Mouse (Mus musculus): ENCODE results near the gene Pip4k2a.

Pip4k2a gene

GRCm38 (mm10) chr2:18982581-18982980 lies 15.3 kb downstream of the Pip4k2a start:
- DNase-seq (ENCODE audit: extremely low read depth, low read depth, low spot score) = no peak

- DNase-seq (ENCODE audit: extremely low read depth, low read depth, low spot score) = no peak
Measured at GRCm38 (mm10) chr2:18979675-18980074, 18.3 kb downstream of the Pip4k2a start.

- no peak for DNase-seq (ENCODE audit: extremely low read depth, low read depth, low spot score)
Measured at GRCm38 (mm10) chr2:18979046-18979445, 18.9 kb downstream of the Pip4k2a start.

- DNase-seq (ENCODE audit: extremely low read depth, low read depth, low spot score) = no peak
Measured at GRCm38 (mm10) chr2:18977201-18977805, 20.6 kb downstream of the Pip4k2a start.

GRCm38 (mm10) chr2:18976175-18976574 lies 21.8 kb downstream of the Pip4k2a start:
- DNase-seq (ENCODE audit: extremely low read depth, low read depth, low spot score) = no peak

GRCm38 (mm10) chr2:18974882-18975645 lies 22.9 kb downstream of the Pip4k2a start:
- no peak for DNase-seq (ENCODE audit: extremely low read depth, low read depth, low spot score)

- DNase-seq (ENCODE audit: extremely low read depth, low read depth, low spot score) = no peak
Measured at GRCm38 (mm10) chr2:18971564-18971963, 26.4 kb downstream of the Pip4k2a start.

GRCm38 (mm10) chr2:18970461-18970860 lies 27.5 kb downstream of the Pip4k2a start:
- DNase-seq (ENCODE audit: extremely low read depth, low read depth, low spot score) = no peak

- no peak for DNase-seq (ENCODE audit: extremely low read depth, low read depth, low spot score)
Measured at GRCm38 (mm10) chr2:18969066-18969681, 28.8 kb downstream of the Pip4k2a start.

- no peak for DNase-seq (ENCODE audit: extremely low read depth, low read depth, low spot score)
Measured at GRCm38 (mm10) chr2:18967451-18968063, 30.4 kb downstream of the Pip4k2a start.

GRCm38 (mm10) chr2:18966566-18966965 lies 31.4 kb downstream of the Pip4k2a start:
- DNase-seq (ENCODE audit: extremely low read depth, low read depth, low spot score) = no peak

GRCm38 (mm10) chr2:18965950-18966349 lies 32.0 kb downstream of the Pip4k2a start:
- DNase-seq (ENCODE audit: extremely low read depth, low read depth, low spot score) = no peak

- DNase-seq (ENCODE audit: extremely low read depth, low read depth, low spot score) = no peak
Measured at GRCm38 (mm10) chr2:18965108-18965507, 32.8 kb downstream of the Pip4k2a start.

- no peak for DNase-seq (ENCODE audit: extremely low read depth, low read depth, low spot score)
Measured at GRCm38 (mm10) chr2:18963286-18964040, 34.5 kb downstream of the Pip4k2a start.

- DNase-seq (ENCODE audit: extremely low read depth, low read depth, low spot score) = no peak
Measured at GRCm38 (mm10) chr2:18962502-18962901, 35.4 kb downstream of the Pip4k2a start.

- DNase-seq (ENCODE audit: extremely low read depth, low read depth, low spot score) = no peak
Measured at GRCm38 (mm10) chr2:18960376-18960973, 37.5 kb downstream of the Pip4k2a start.

- no peak for DNase-seq (ENCODE audit: extremely low read depth, low read depth, low spot score)
Measured at GRCm38 (mm10) chr2:18959558-18959957, 38.4 kb downstream of the Pip4k2a start.

GRCm38 (mm10) chr2:18959008-18959407 lies 38.9 kb downstream of the Pip4k2a start:
- no peak for DNase-seq (ENCODE audit: extremely low read depth, low read depth, low spot score)

GRCm38 (mm10) chr2:18958501-18958900 lies 39.4 kb downstream of the Pip4k2a start:
- no peak for DNase-seq (ENCODE audit: extremely low read depth, low read depth, low spot score)

GRCm38 (mm10) chr2:18958044-18958443 lies 39.9 kb downstream of the Pip4k2a start:
- DNase-seq (ENCODE audit: extremely low read depth, low read depth, low spot score) = no peak

GRCm38 (mm10) chr2:18957459-18957858 lies 40.5 kb downstream of the Pip4k2a start:
- no peak for DNase-seq (ENCODE audit: extremely low read depth, low read depth, low spot score)
